Mouse (Mus musculus) CH12.LX (cell line): ENCODE measurements around the gene Dhrs4. TPM values are rescaled to one million over a fixed set of nuclear protein-coding genes. Genes with fewer than 3 reads are reported as not detected.

ENCODE experiments used
- DNase-seq: peaks from one replicate; pipeline ENCODE4 v3.0.0-alpha.2; 2013; ENCODE audit errors: extremely low read depth
- H3K27ac ChIP-seq: 2 replicates; pipeline ENCODE4 v1.5.1; 2012; ENCODE audit warnings: low read depth, mild to moderate bottlenecking, control low read depth, moderate library complexity; ENCODE audit not compliant: insufficient read depth
- H3K27me3 ChIP-seq: replicated peaks from 2 replicates; pipeline ENCODE3; 2012; ENCODE audit warnings: inconsistent platforms
- H3K36me3 ChIP-seq, 2 experiments: replicated peaks in 1 of 2; 2 replicates each; pipeline versions ENCODE3 to v1.6.1; 2012; ENCODE audit warnings: inconsistent platforms in 1 of 2, low read length in 1 of 2, mild to moderate bottlenecking in 1 of 2, mixed read lengths in 1 of 2, moderate library complexity in 1 of 2; ENCODE audit not compliant: control insufficient read depth in 1 of 2, insufficient read depth in 1 of 2
- H3K4me1 ChIP-seq, 2 experiments: 2 replicates each; pipeline ENCODE4 v1.6.1; 2012; ENCODE audit warnings: inconsistent platforms in 1 of 2, moderate library complexity in 1 of 2; ENCODE audit not compliant: insufficient read depth in 2 of 2, control insufficient read depth in 1 of 2
- H3K4me2 ChIP-seq: 2 replicates; pipeline ENCODE4 v1.6.1; 2012; ENCODE audit warnings: low read depth, mild to moderate bottlenecking, control low read depth; ENCODE audit not compliant: poor library complexity, insufficient read depth, severe bottlenecking
- H3K4me3 ChIP-seq, 3 experiments: fragments of 150-350 bp in 1 of 3; sonication (generic) in 1 of 3; replicated peaks in 1 of 3; 2 replicates each; pipeline versions ENCODE3 to v1.5.1; 2011 to 2012; ENCODE audit warnings: low read depth in 2 of 3, low read length in 2 of 3, mild to moderate bottlenecking in 2 of 3, moderate library complexity in 2 of 3, control low read depth in 1 of 3, improper control_type of control experiment in 1 of 3, inconsistent platforms in 1 of 3, mixed read lengths in 1 of 3; ENCODE audit not compliant: poor library complexity in 1 of 3
- H3K79me2 ChIP-seq: replicated peaks from 2 replicates; pipeline ENCODE4 v1.6.1; 2012; ENCODE audit warnings: mild to moderate bottlenecking, moderate library complexity; ENCODE audit not compliant: control insufficient read depth, poor library complexity, insufficient read depth, severe bottlenecking; ENCODE audit errors: extremely low read depth
- H3K9ac ChIP-seq: 2 replicates; pipeline ENCODE4 v1.6.1; 2012; ENCODE audit warnings: low read depth, mild to moderate bottlenecking, control low read depth, moderate library complexity; ENCODE audit not compliant: insufficient read depth
- H3K9me3 ChIP-seq: replicated peaks from 2 replicates; pipeline ENCODE3; 2012; ENCODE audit warnings: low read length, inconsistent platforms, mixed read lengths
- BHLHE40 ChIP-seq: IDR thresholded peaks from 2 replicates; pipeline ENCODE4 v1.6.1; 2011; ENCODE audit warnings: mild to moderate bottlenecking, low read depth, low read length, improper control_type of control experiment
- CHD1 ChIP-seq: IDR thresholded peaks from 2 replicates; pipeline ENCODE4 v1.6.1; 2012; ENCODE audit warnings: low read depth, low read length, improper control_type of control experiment, inconsistent platforms
- CHD2 ChIP-seq: IDR thresholded peaks from 2 replicates; pipeline ENCODE4 v1.6.1; 2011; ENCODE audit warnings: low read length, improper control_type of control experiment
- CTCF ChIP-seq, 2 experiments: IDR thresholded peaks in 1 of 2; conservative IDR thresholded peaks in 1 of 2; 2 replicates each; pipeline ENCODE4 v1.5.1; 2011 to 2012; ENCODE audit warnings: low read depth in 2 of 2, low read length in 2 of 2, improper control_type of control experiment in 1 of 2, inconsistent platforms in 1 of 2, mild to moderate bottlenecking in 1 of 2, moderate library complexity in 1 of 2
- ELF1 ChIP-seq: IDR thresholded peaks from 2 replicates; pipeline ENCODE4 v1.6.1; 2014; ENCODE audit warnings: low read depth, mild to moderate bottlenecking, inconsistent platforms, low read length, improper control_type of control experiment
- GABPA ChIP-seq: IDR thresholded peaks from 2 replicates; pipeline ENCODE4 v1.6.1; 2012; ENCODE audit warnings: low read depth, low read length, improper control_type of control experiment, inconsistent platforms; ENCODE audit not compliant: insufficient replicate concordance
- HCFC1 ChIP-seq: IDR thresholded peaks from 2 replicates; pipeline ENCODE4 v1.6.1; 2012; ENCODE audit warnings: low read depth, mild to moderate bottlenecking, inconsistent platforms, low read length, improper control_type of control experiment
- IRF4 ChIP-seq: IDR thresholded peaks from 2 replicates; pipeline ENCODE4 v1.6.1; 2014; ENCODE audit warnings: low read depth, mild to moderate bottlenecking, inconsistent platforms, low read length, improper control_type of control experiment
- JUND ChIP-seq: conservative IDR thresholded peaks from 2 replicates; pipeline ENCODE4 v1.6.1; 2011; ENCODE audit warnings: low read depth, low read length, improper control_type of control experiment
- KAT2A ChIP-seq: IDR thresholded peaks from 2 replicates; pipeline ENCODE4 v1.6.1; 2012; ENCODE audit warnings: low read length, improper control_type of control experiment, inconsistent platforms; ENCODE audit not compliant: insufficient replicate concordance
- MAX ChIP-seq: IDR thresholded peaks from 2 replicates; pipeline ENCODE4 v1.6.1; 2011; ENCODE audit warnings: low read length, improper control_type of control experiment
- MEF2A ChIP-seq: IDR thresholded peaks from 2 replicates; pipeline ENCODE4 v1.6.1; 2014; ENCODE audit warnings: low read depth, mild to moderate bottlenecking, inconsistent platforms, low read length, improper control_type of control experiment, borderline replicate concordance
- NRF1 ChIP-seq: IDR thresholded peaks from 2 replicates; pipeline ENCODE4 v1.6.1; 2014; ENCODE audit warnings: low read depth, mild to moderate bottlenecking, inconsistent platforms, low read length, improper control_type of control experiment, moderate library complexity
- PAX5 ChIP-seq: IDR thresholded peaks from 2 replicates; pipeline ENCODE4 v1.6.1; 2012; ENCODE audit warnings: low read length, inconsistent platforms, mixed read lengths
- POLR2AphosphoS2 ChIP-seq: IDR thresholded peaks from 2 replicates; pipeline ENCODE4 v1.6.1; 2011; ENCODE audit warnings: low read depth, low read length, improper control_type of control experiment
- RAD21 ChIP-seq: IDR thresholded peaks from 2 replicates; pipeline ENCODE4 v1.6.1; 2011; ENCODE audit warnings: low read depth, mild to moderate bottlenecking, low read length, improper control_type of control experiment, moderate library complexity
- SIN3A ChIP-seq: IDR thresholded peaks from 2 replicates; pipeline ENCODE4 v1.6.1; 2012; ENCODE audit warnings: low read length, improper control_type of control experiment, inconsistent platforms
- SMC3 ChIP-seq: IDR thresholded peaks from 2 replicates; pipeline ENCODE4 v1.6.1; 2011; ENCODE audit warnings: low read depth, low read length, improper control_type of control experiment
- TBP ChIP-seq: conservative IDR thresholded peaks from 2 replicates; pipeline ENCODE4 v1.6.1; 2011; ENCODE audit warnings: low read depth, low read length, improper control_type of control experiment
- TCF12 ChIP-seq: IDR thresholded peaks from 2 replicates; pipeline ENCODE4 v1.6.1; 2014; ENCODE audit warnings: low read depth, mild to moderate bottlenecking, inconsistent platforms, low read length, improper control_type of control experiment
- UBTF ChIP-seq: IDR thresholded peaks from 2 replicates; pipeline ENCODE4 v1.6.1; 2012; ENCODE audit warnings: low read depth, mild to moderate bottlenecking, inconsistent platforms, low read length, improper control_type of control experiment, moderate library complexity
- USF1 ChIP-seq: IDR thresholded peaks from 2 replicates; pipeline ENCODE4 v1.6.1; 2014; ENCODE audit warnings: low read depth, mild to moderate bottlenecking, inconsistent platforms, low read length, improper control_type of control experiment
- USF2 ChIP-seq: conservative IDR thresholded peaks from 2 replicates; pipeline ENCODE4 v1.6.1; 2011; ENCODE audit warnings: low read depth, low read length, improper control_type of control experiment
- ZC3H11A ChIP-seq: IDR thresholded peaks from 2 replicates; pipeline ENCODE4 v1.6.1; 2012; ENCODE audit warnings: low read depth, mild to moderate bottlenecking, inconsistent platforms, low read length, improper control_type of control experiment
- ZMIZ1 ChIP-seq: IDR thresholded peaks from 2 replicates; pipeline ENCODE4 v1.6.1; 2012; ENCODE audit warnings: low read depth, mild to moderate bottlenecking, inconsistent platforms, low read length, improper control_type of control experiment
- ZNF384 ChIP-seq: IDR thresholded peaks from 2 replicates; pipeline ENCODE4 v1.6.1; 2012; ENCODE audit warnings: low read depth, low read length, improper control_type of control experiment, inconsistent platforms
- dilution Hi-C: fragments of 300-500 bp; cut with MboI; formaldehyde crosslinking; loops from 2 replicates; pipeline ENCODE4 v1.14.3; 2020; ENCODE audit warnings: low sequenced_read_pairs; ENCODE audit not compliant: extremely low pct_unique_long_range_greater_than_20kb, extremely low pct_ligation_motif_present
- in situ Hi-C: fragments of 300-500 bp; cut with MboI; formaldehyde crosslinking; loops from 3 replicates; pipeline ENCODE4 v1.14.3; 2019; ENCODE audit warnings: low sequenced_read_pairs, low pct_ligation_motif_present, low pct_unique_long_range_greater_than_20kb, mixed read lengths
- polyA plus RNA-seq: library from polyadenylated mRNA; unstranded; fragments of >175 nt; gene quantifications from 2 replicates; pipeline ENCODE4 v1.2.1, GENCODE M21; 2012; ENCODE audit warnings: low read depth; ENCODE audit not compliant: insufficient read length
- total RNA-seq, 2 experiments: library from RNA; depleted of rRNA; stranded (reverse); fragments of 300-350 nt in 1 of 2; fragments of >200 nt in 1 of 2; gene quantifications; 2 replicates each; pipeline ENCODE4 v1.2.3; 2012 to 2014

The Dhrs4 gene
- total and polyA plus RNA-seq, 3 experiments = 27.9 to 60.2 (median 37.3) TPM

GRCm38 (mm10) chr14:55496761-55497448 is 18.3 kb downstream of the Dhrs4 start:
- Histone ChIP-seq H3K9ac (no peak overlapping the region), H3K27ac (no peak overlapping the region), H3K4me1 (peaks cover 23 to 42% of the 10 kb centered on the region in 2 experiments), H3K4me3 (no peak overlapping the region), H3K36me3 (peaks cover 0 to 73% of the 10 kb centered on the region in 2 experiments), H3K79me2 (no peaks in the 10 kb centered on the region), H3K4me2 (no peak overlapping the region), H3K27me3 (no peaks in the 10 kb centered on the region), H3K9me3 (no peaks in the 10 kb centered on the region)
- dilution Hi-C loops = no loop called here
- in situ Hi-C loops = no loop called here
- DNase-seq = no peak
- TF ChIP-seq GABPA (no peak), ZNF384 (no peak), ZC3H11A (no peak), SMC3 (no peak)

- no peak overlapping the region; the same call in 1 of the 2 replicates for H3K9ac ChIP-seq
- H3K4me1 ChIP-seq = peaks cover 17 to 37% of the 10 kb centered on the region in 2 experiments
- no peaks in the 10 kb centered on the region for H3K9me3 ChIP-seq
- in situ Hi-C loops = no loop called here
- no peak overlapping the region for H3K27ac ChIP-seq
- no peaks in the 10 kb centered on the region for H3K27me3 ChIP-seq
- no peaks in the 10 kb centered on the region for H3K79me2 ChIP-seq
- peaks cover 0 to 78% of the 10 kb centered on the region in 2 experiments for H3K36me3 ChIP-seq
- peak; percentile 85 for DNase-seq
- TF ChIP-seq SMC3 = peak; percentile 98
- no peak for TF ChIP-seq NRF1
- no peak for TF ChIP-seq BHLHE40
- TF ChIP-seq TCF12 = no peak
- TF ChIP-seq CHD2 = no peak
- 0 out of 2 replicates have a peak, but pooled peaks have one; percentile 40 for TF ChIP-seq UBTF
- peak; percentile 68 for TF ChIP-seq ZC3H11A
- peak; percentile 95 to 98 for TF ChIP-seq CTCF (conservative IDR thresholded peaks at IDR 0.05 in 1 of 2, IDR thresholded peaks at IDR 0.05 in 1 of 2; ENCODE audit: low read depth in 2 of 2, low read length in 2 of 2)
- no peak for TF ChIP-seq USF2
- no peak for TF ChIP-seq ELF1
- no peak for TF ChIP-seq CHD1
- no peak for TF ChIP-seq POLR2AphosphoS2
- no peak for TF ChIP-seq TBP
- no peak for TF ChIP-seq MAX
- peak; percentile 95 for TF ChIP-seq RAD21
- TF ChIP-seq ZMIZ1 = no peak
- TF ChIP-seq JUND = no peak
- 0 out of 2 replicates have a peak, but pooled peaks have one; percentile 10 for TF ChIP-seq MEF2A
- no peak for TF ChIP-seq ZNF384
- TF ChIP-seq IRF4 = peak; percentile 38; the same call in 1 of the 2 replicates
- no peak; the same call in 1 of the 2 replicates for TF ChIP-seq USF1
- no peak for TF ChIP-seq HCFC1
- TF ChIP-seq PAX5 = no peak
- 0 out of 2 replicates have a peak, but pooled peaks have one; percentile 32 for TF ChIP-seq SIN3A
- TF ChIP-seq KAT2A = no peak
- TF ChIP-seq, all 38 proteins: peak for 8
- H3K4me3 ChIP-seq = no peak overlapping the region
- dilution Hi-C loops = no loop called here
- 0 out of 2 replicates have a peak overlapping the region, but pooled peaks have one; percentile 7 for H3K4me2 ChIP-seq
These were observed 18.9 kb downstream of the Dhrs4 start for GRCm38 (mm10) chr14:55497449-55497821.
